Mouse (Mus musculus): Measurements from ENCODE around the gene Fga. TPM values are rescaled to one million over a fixed set of nuclear protein-coding genes. Genes with fewer than 3 reads are reported as not detected.

Fga gene
- total RNA-seq (2021), result not detected
- long read RNA-seq, experiment 1, result 0 reads
- long read RNA-seq, experiment 2, result 0 reads

DNA sequence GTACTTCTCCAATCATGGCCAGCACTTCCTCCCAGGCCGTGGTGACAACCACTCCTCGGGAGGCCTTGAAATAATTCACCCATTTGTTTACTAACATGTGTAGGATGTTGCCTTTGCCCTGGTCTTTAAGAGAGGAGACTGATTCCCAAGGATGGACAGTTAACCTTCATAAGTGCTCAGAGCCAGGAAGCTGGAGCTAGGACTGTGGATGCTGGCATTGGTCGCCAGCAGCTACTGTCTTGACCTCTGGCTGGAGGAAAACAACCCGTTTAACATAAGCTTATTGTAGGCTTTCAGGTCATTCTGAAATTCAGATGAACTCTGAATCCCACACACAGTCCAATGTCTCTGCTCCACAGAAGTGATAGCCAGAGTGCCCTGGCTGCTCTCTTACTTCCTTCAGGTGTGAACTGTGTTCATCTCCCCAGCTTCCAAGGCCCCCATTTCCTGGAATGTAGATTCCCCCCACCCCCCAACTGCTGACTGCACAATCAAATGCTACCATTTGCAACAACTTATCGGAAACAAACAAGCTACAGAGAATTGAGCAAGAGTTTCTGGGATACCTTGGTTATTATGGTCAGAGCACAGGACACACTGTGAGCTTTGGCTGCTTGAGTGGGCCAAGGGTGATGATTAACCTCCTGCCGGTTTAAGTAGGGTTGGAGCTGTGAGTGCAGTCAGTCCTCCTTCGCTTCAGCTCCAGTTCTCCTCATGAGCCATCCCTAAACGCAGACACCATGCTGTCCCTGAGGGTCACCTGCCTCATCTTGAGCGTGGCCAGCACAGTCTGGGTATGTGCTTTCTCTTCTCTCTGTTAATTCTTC, at the start of gene Fga:
Fga (plus strand) TSS at position 602 of the 827 bp plus-strand sequence.
- no peak for DNase-seq
- intact Hi-C loops (cut with DNase I; ENCODE audit: low total_unique reads), result no loop called here

DNA sequence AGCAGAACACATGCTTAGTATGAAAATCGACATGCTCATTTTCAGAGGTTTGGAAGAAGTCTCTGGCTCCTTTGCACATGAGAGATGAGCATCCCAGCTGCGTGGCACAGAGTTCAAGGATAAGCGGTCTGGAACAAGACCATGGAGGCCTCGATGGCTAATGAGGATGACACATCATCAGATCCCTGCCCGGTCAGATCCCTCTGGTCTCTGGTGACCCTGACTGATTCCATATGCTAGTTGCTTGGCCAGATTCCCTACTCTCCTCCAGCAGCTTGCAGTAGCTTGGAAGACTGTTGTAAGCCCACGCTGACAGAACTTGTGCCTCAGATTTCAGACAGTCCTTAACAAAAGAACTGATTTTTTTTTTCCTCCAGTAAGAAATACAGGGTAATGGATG, 45.1 kb upstream of the Fga start:
- peak; percentile 69 for DNase-seq
- intact Hi-C loops (cut with DNase I; ENCODE audit: low total_unique reads), result loop anchor here (5.0 kb wide), 1 partner anchor 104 kb away; the partner anchor contains the start of gene Rbm46

DNA sequence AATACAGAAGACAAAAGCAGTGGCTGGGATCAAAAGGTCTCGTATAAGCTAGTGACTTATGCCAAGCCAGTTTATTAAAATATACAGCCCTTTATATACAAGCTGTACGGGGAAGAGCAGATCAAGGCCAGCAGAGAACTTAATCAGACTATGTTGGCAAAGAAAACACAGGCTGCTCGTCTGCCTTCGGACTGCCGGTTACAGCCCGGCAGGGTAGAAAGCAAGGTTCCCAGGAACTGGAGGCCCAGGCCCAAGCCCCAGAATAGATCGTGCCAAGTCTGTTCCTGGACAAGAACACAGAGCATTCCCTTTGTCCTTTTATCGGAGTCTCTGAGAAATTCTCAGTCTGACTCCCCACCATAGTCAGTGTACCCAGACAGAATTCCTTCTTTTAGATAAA, 44.0 kb upstream of the Fga start:
- DNase-seq, result no peak
- intact Hi-C loops (cut with DNase I; ENCODE audit: low total_unique reads), result loop anchor here (5.0 kb wide), 1 partner anchor 105 kb away; the partner anchor contains the start of gene Rbm46

DNA sequence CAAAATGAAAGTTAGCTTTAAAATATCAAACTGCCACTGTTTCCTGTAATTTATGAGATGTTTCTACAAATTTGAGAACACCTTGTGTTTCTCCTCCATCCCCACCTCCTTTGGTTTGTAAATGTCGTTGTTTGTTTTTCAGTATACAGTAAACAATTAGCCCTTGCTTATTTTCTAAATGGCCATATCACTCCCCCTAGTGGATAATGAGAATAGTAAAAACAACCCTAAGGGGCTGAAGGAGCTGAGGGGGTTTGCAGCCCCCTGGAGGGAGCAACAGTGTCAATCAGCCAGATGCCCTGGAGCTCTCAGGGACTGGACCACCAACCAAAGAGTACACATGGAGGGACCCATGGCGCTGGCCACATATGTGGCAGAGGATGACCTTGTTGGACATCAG, 41.0 kb upstream of the Fga start:
- intact Hi-C loops (cut with DNase I; ENCODE audit: low total_unique reads), result loop anchor here (5.0 kb wide), 1 partner anchor 108 kb away; the partner anchor contains the start of gene Rbm46
- DNase-seq, result no peak

GRCm38 (mm10) chr3:82991963-82992362, 33.9 kb upstream of the Fga start:
- no peak for DNase-seq
- intact Hi-C loops (cut with DNase I; ENCODE audit: low total_unique reads), result loop anchor here (10.0 kb wide), 1 partner anchor 93 kb away; no protein-coding TSS in a partner anchor

DNA sequence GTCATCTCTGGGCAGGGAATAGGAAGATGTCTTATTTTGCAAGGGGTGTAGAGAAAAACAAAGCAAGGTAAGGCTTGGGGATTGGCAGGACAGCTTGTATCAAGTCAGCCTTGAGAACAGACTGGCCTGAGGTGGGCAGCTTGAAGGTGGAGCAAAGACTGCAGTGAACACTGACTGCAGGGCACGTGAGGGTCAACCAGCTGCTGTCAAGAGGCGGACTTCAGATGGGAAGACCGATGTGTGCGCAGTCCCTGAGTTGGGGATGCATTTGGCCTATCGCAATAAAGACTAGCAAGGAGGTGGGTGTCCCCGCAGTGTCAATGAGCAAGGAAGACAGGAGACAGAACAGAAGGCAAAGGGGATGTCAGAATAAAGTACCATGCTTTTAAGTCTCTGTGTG, 32.9 kb upstream of the Fga start:
- DNase-seq, result no peak

DNA sequence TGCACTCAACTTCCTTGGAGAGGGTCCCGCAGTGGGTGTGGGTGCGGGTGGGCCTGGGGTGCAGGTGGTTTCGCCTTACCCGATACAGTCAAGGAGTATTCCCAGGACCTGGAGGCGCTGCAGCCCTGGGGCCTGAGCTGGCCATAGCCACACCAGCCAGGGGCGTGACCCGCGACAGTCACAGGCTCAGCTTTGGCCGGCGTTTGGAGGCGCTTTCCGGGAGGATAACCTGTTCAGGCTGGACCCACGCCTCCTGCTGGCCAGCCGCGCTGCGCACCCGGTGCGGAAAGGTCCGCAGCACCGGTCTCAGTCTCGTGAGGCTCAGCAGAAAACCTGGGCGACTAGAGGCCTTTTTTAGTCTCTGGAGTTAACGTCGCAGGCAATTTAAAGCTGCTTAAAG, 30.5 kb upstream of the Fga start:
- intact Hi-C loops (cut with DNase I; ENCODE audit: low total_unique reads), result loop anchor here (5.0 to 10.0 kb wide), 2 partner anchors 89 to 282 kb away; no protein-coding TSS in a partner anchor
- peak; percentile 75 for DNase-seq

More for the DNA sequence above, 32.9 kb upstream of the Fga start:
- intact Hi-C loops (cut with DNase I; ENCODE audit: low total_unique reads), result loop anchor here (10.0 kb wide), 1 partner anchor 92 kb away; no protein-coding TSS in a partner anchor

GRCm38 (mm10) chr3:82996656-82997055, 29.2 kb upstream of the Fga start:
- intact Hi-C loops (cut with DNase I; ENCODE audit: low total_unique reads), result loop anchor here (5.0 to 10.0 kb wide), 2 partner anchors 88 to 281 kb away; no protein-coding TSS in a partner anchor
- no peak for DNase-seq

DNA sequence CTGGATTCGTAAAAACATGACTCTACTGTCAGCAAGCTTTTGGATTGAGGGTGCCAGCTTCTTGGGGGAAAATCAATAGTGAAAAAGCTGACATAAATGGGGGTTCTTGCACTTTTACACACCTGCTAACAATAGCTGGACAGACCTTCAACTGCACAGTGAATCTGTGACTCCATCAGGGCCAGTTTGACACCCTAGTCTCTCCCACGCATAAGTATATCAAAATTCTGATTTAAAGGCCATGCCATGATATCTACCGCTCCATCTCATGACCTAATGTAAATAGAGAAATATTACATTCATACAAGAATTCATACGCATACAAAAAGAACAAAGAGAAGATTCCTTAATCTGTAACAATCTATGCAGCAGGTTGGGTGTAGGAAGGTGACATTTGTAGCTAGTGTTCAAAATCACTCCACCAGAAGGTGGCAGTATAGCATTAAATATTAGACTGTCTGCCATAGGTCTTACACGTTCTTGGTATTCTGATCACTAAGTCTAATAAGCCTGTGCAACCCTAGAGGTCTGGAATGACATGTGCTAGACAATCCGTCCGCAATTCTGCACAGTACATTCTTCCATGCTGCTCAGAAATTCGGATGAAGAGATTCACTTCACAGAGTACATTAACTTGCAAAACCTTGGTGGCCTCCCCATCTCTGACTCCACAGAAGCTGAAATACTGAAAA, 27.0 kb upstream of the Fga start:
- intact Hi-C loops (cut with DNase I; ENCODE audit: low total_unique reads), result loop anchor here (5.0 to 10.0 kb wide), 2 partner anchors 86 to 278 kb away; no protein-coding TSS in a partner anchor
- DNase-seq, result no peak

- intact Hi-C loops (cut with DNase I; ENCODE audit: low total_unique reads), result loop anchor here (2.0 to 10.0 kb wide), 3 partner anchors 53 to 277 kb away; no protein-coding TSS in a partner anchor
- no peak for DNase-seq
Observed at GRCm38 (mm10) chr3:82999995-83000394, 25.9 kb upstream of the Fga start.

- intact Hi-C loops (cut with DNase I; ENCODE audit: low total_unique reads), result no loop called here
- DNase-seq, result no peak
Observed at GRCm38 (mm10) chr3:83002191-83002590, 23.7 kb upstream of the Fga start.

DNA sequence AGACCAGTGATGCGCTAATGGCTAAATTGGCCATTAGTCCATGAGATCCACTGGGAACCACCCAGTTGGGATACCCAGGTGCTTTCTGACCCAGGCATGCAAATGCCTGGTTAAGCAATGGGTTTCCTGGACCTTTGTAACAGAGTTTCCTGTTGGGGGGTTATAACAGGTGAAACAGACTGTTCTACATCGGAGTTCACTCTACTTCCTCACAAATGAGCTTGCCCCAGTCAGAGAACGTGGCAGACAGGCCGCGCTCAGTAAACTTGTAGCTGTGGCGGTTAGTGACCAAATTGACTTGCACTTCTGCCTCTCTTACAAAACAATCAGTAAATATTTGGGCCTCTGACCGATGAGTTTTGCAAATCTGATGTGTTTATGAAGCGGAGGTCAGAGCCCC, 22.8 kb upstream of the Fga start:
- intact Hi-C loops (cut with DNase I; ENCODE audit: low total_unique reads), result no loop called here
- no peak for DNase-seq

GRCm38 (mm10) chr3:83004801-83005200, 21.1 kb upstream of the Fga start:
- DNase-seq, result no peak
- intact Hi-C loops (cut with DNase I; ENCODE audit: low total_unique reads), result no loop called here

GRCm38 (mm10) chr3:83007557-83007956, 18.3 kb upstream of the Fga start, which contains the start of gene Fgg:
TSS of gene Fgg (plus strand) at chr3:83007724.
- intact Hi-C loops (cut with DNase I; ENCODE audit: low total_unique reads), result no loop called here
- no peak for DNase-seq

- no peak for DNase-seq
- intact Hi-C loops (cut with DNase I; ENCODE audit: low total_unique reads), result no loop called here
Observed at GRCm38 (mm10) chr3:83010291-83010690, 15.6 kb upstream of the Fga start.

- no peak for DNase-seq
- intact Hi-C loops (cut with DNase I; ENCODE audit: low total_unique reads), result no loop called here
Observed at GRCm38 (mm10) chr3:83011136-83011535, 14.7 kb upstream of the Fga start.

DNA sequence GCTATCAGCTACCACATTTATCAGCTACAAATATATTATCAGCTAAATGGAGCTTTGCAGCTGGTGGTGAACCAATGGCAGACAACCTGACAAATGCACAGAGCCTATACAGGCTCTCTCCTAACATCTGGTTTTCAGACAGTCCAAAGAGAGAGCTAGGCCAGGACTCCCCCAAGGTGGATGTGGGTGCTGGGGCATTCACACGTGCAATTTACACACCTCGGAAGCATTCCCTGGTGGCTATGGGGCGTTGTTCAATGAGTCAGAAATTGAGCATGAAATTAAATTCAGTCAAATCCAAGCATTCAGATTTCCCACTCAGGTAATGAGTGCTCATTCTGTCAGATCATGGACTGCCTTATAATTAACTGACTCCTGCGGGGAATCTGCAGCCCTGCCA, 14.3 kb upstream of the Fga start:
- intact Hi-C loops (cut with DNase I; ENCODE audit: low total_unique reads), result no loop called here
- DNase-seq, result no peak

DNA sequence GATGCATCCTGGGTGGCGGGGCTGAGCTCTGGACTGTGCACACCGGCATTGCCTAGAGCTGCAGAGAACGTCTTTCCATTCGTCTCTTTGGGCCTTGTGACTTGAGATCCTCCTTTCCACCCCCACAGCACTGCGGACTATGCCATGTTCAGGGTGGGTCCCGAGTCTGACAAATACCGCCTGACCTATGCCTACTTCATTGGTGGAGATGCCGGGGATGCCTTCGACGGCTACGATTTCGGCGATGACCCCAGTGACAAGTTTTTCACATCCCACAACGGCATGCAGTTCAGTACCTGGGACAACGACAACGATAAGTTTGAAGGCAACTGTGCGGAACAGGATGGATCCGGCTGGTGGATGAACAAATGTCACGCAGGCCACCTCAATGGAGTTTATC, 13.2 kb upstream of the Fga start:
- intact Hi-C loops (cut with DNase I; ENCODE audit: low total_unique reads), result no loop called here
- DNase-seq, result no peak

GRCm38 (mm10) chr3:83013951-83014350, 11.9 kb upstream of the Fga start:
- intact Hi-C loops (cut with DNase I; ENCODE audit: low total_unique reads), result no loop called here
- no peak for DNase-seq

DNA sequence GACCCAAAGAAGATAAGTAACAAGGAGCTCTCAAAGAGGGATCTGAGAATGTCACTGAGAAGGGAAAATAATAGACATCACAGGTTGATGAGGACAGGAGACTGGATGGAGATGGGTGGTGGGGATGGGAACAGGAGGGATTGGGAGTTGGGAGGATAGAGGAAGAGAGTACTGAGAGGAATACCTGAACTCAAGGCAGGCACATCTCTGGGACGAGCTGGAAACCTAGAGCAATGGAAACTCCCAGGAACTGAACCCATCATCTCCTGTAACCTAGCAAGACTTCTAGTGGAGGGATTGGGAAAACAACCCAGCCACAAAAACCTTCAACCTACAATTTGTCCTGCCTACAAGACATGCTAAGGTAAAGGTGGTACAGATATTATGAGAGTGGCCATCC, 9.6 kb upstream of the Fga start:
- no peak for DNase-seq
- intact Hi-C loops (cut with DNase I; ENCODE audit: low total_unique reads), result no loop called here
